Mouse (Mus musculus) heart, adult 2 months (tissue): ENCODE data around the gene Sympk. TPM values are rescaled to one million over a fixed set of nuclear protein-coding genes. Genes with fewer than 3 reads are reported as not detected.

Experiments used
- DNase-seq, 2 experiments: peaks; one replicate each; pipeline ENCODE4 v3.0.0; 2021
- H3K27ac ChIP-seq: fragments of 200-600 bp; 2 replicates; pipeline ENCODE4 v1.8.1; 2022
- H3K27me3 ChIP-seq: fragments of 200-500 bp; 2 replicates; pipeline ENCODE4 v1.6.1; 2012; ENCODE audit warnings: mild to moderate bottlenecking, low read length, inconsistent platforms, mixed read lengths; ENCODE audit not compliant: control insufficient read depth, insufficient read depth
- H3K36me3 ChIP-seq: fragments of 200-500 bp; 2 replicates; pipeline ENCODE4 v1.6.1; 2012; ENCODE audit warnings: low read length, inconsistent platforms; ENCODE audit not compliant: control insufficient read depth, insufficient read depth
- H3K4me1 ChIP-seq: fragments of 200-500 bp; 2 replicates; pipeline ENCODE4 v1.6.1; 2011; ENCODE audit warnings: low read length; ENCODE audit not compliant: control insufficient read depth, insufficient read depth
- H3K4me3 ChIP-seq: fragments of 200-600 bp; 2 replicates; pipeline ENCODE4 v1.8.1; 2022
- H3K79me2 ChIP-seq: fragments of 200-500 bp; replicated peaks from 2 replicates; pipeline ENCODE4 v1.6.1; 2012; ENCODE audit warnings: mild to moderate bottlenecking, inconsistent platforms, low read length, moderate library complexity, mixed read lengths; ENCODE audit not compliant: control insufficient read depth, insufficient read depth
- H3K9ac ChIP-seq: fragments of 200-500 bp; 2 replicates; pipeline ENCODE4 v1.6.1; 2012; ENCODE audit warnings: low read depth, mild to moderate bottlenecking, control low read depth, inconsistent platforms, low read length, mixed read lengths
- CTCF ChIP-seq: fragments of 200-600 bp; IDR thresholded peaks from 2 replicates; pipeline ENCODE4 v1.8.1; 2022; ENCODE audit warnings: antibody characterized with exemption, mild to moderate bottlenecking, moderate library complexity
- EP300 ChIP-seq: fragments of 200-500 bp; IDR thresholded peaks from 2 replicates; pipeline ENCODE4 v1.6.1; 2011; ENCODE audit warnings: low read depth, low read length, control low read depth; ENCODE audit not compliant: insufficient read depth
- POLR2A ChIP-seq: fragments of 200-500 bp; IDR thresholded peaks from 2 replicates; pipeline ENCODE4 v1.6.1; 2011; ENCODE audit warnings: mild to moderate bottlenecking, low read depth, low read length, control low read depth; ENCODE audit not compliant: insufficient read depth
- WGBS: fragments of 180-500 bp; shearing (Covaris S2); methylation state at CpG from one replicate; pipeline ENCODE4 v1.1.7; 2018; 5-methylcytosine and 5-hydroxymethylcytosine counted together
- intact Hi-C: fragments of 180-260 bp; cut with DNase I; formaldehyde crosslinking; loops from one replicate; pipeline ENCODE4 v1.15.1; 2025
- polyA plus RNA-seq: library from polyadenylated mRNA; depleted of rRNA; stranded (reverse); fragments of >200 nt; gene quantifications from 2 replicates; pipeline ENCODE4 v1.2.3, GENCODE M21; 2012
- total RNA-seq, 2 experiments: library from RNA; stranded (reverse); gene quantifications; 2 replicates each; pipeline ENCODE4 v1.2.3; 2021

Sympk gene
- total and polyA plus RNA-seq, 3 experiments = 61.3 to 99.4 (median 93.2) TPM

GRCm38 (mm10) chr7:19029084-19029653 lies 5.0 kb downstream of the Sympk start:
- H3K36me3 ChIP-seq = no peaks in the 10 kb centered on the region
- 69% methylated on average over 6 of the region's 6 CpGs for WGBS
- H3K9ac ChIP-seq = no peak overlapping the region
- TF ChIP-seq CTCF = peak; percentile 82
- 0 out of 2 replicates have a peak, but pooled peaks have one; percentile 20 for TF ChIP-seq EP300
- TF ChIP-seq POLR2A = no peak
- H3K4me3 ChIP-seq = no peak overlapping the region
- H3K27ac ChIP-seq = no peak overlapping the region
- intact Hi-C loops = no loop called here
- peaks cover 3% of the 10 kb centered on the region for H3K79me2 ChIP-seq
- no peaks in the 10 kb centered on the region for H3K27me3 ChIP-seq
- peak; percentile 40 to 69 for DNase-seq
- peaks cover 2% of the 10 kb centered on the region; the same call in 1 of the 2 replicates for H3K4me1 ChIP-seq

DNA sequence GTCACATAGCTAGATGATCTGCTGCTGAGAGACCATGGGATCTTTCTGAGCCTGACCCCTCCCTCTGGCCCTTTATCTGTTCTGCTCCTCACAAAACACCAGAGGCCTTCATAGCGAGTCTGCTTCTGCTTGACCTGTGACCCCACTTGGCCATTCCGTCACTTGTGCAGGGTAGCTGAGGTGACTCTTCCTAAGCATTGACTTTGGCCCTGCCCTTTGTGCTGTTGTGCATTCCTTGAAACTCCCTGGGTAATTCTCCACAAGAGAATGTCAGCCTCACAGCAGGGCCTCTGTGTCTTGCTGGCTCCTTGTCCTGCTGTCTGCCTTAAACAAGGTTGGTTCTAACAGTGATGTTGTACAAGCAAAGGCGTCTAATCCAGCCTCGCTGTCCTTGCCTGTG lies 7.5 kb downstream of the Sympk start:
- no peak for DNase-seq
- H3K4me1 ChIP-seq = no peaks in the 10 kb centered on the region
- TF ChIP-seq POLR2A (no peak), EP300 (0 out of 2 replicates have a peak, but pooled peaks have one; percentile 18), CTCF (no peak)
- no peaks in the 10 kb centered on the region for H3K27me3 ChIP-seq
- intact Hi-C loops = no loop called here
- H3K4me3 ChIP-seq = no peak overlapping the region
- H3K9ac ChIP-seq = no peak overlapping the region
- H3K36me3 ChIP-seq = no peaks in the 10 kb centered on the region
- WGBS = 72% methylated on average over 4 of the region's 4 CpGs
- no peaks in the 10 kb centered on the region; the same call in 1 of the 2 replicates for H3K79me2 ChIP-seq
- H3K27ac ChIP-seq = no peak overlapping the region

GRCm38 (mm10) chr7:19044616-19045015 lies 20.4 kb downstream of the Sympk start:
- no peak for DNase-seq

DNA sequence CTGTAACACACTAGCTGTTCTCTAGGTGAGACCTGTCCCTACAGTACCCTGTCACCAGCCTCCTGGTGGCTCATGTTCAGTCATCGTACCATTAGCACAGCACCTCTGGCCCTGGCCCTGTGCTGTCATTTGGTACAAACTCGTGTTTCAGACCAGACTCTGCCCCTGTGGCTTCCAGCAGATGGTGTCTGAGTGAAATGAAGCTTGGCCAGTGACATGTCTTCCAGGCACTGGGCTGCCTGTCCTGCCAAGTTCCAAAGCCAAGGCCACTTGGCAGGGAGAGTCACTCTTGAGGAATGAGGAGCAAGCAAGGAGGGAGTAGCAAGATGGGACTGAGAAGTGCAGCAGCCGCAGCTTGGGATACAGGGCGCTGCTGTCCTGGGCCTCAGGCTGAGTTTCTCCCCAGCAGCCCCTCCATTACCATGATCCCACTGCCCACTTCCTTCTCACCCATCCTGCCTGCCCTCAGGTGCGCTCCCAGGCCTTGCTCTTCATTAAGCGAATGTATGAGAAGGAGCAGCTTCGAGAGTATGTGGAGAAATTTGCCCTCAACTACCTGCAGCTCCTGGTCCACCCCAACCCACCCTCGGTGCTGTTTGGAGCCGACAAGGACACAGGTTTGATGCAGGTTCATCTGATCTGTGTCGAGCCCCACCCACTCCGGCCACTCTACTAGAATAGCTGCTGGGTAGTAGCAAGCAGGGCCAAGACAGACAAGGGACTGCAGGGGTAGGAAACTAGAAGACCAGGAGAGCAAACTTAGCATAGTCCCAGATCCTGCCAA lies 22.3 kb downstream of the Sympk start:
- intact Hi-C loops = no loop called here
- Histone ChIP-seq H3K36me3 (no peaks in the 10 kb centered on the region), H3K9ac (no peak overlapping the region), H3K79me2 (no peaks in the 10 kb centered on the region), H3K4me1 (no peaks in the 10 kb centered on the region), H3K27me3 (no peaks in the 10 kb centered on the region), H3K4me3 (no peak overlapping the region), H3K27ac (no peak overlapping the region)
- 85% methylated on average over 11 of the region's 11 CpGs for WGBS
- TF ChIP-seq EP300 (no peak), CTCF (no peak), POLR2A (no peak)
- peak in 1 of 2 experiments; percentile 34 for DNase-seq

More at GRCm38 (mm10) chr7:19044616-19045015, 20.4 kb downstream of the Sympk start:
- TF ChIP-seq EP300 (no peak), CTCF (no peak), POLR2A (no peak)
- H3K4me3 ChIP-seq = no peak overlapping the region
- no peaks in the 10 kb centered on the region for H3K4me1 ChIP-seq
- no peaks in the 10 kb centered on the region for H3K79me2 ChIP-seq
- H3K27me3 ChIP-seq = no peaks in the 10 kb centered on the region
- no peak overlapping the region for H3K27ac ChIP-seq
- WGBS = 98% methylated on average over 6 of the region's 6 CpGs
- H3K9ac ChIP-seq = no peak overlapping the region
- no peaks in the 10 kb centered on the region for H3K36me3 ChIP-seq
- intact Hi-C loops = no loop called here

- no peaks in the 10 kb centered on the region for H3K79me2 ChIP-seq
- no peak for DNase-seq
- no peaks in the 10 kb centered on the region for H3K27me3 ChIP-seq
- TF ChIP-seq CTCF (no peak), EP300 (no peak), POLR2A (no peak)
- H3K4me1 ChIP-seq = no peaks in the 10 kb centered on the region
- no peaks in the 10 kb centered on the region for H3K36me3 ChIP-seq
- 84% methylated on average over 14 of the region's 14 CpGs for WGBS
- intact Hi-C loops = no loop called here
- H3K4me3 ChIP-seq = no peak overlapping the region
- no peak overlapping the region for H3K9ac ChIP-seq
- H3K27ac ChIP-seq = no peak overlapping the region
These were observed 23.9 kb downstream of the Sympk start for GRCm38 (mm10) chr7:19048006-19048527.

GRCm38 (mm10) chr7:19049252-19049651 lies 25.1 kb downstream of the Sympk start:
- intact Hi-C loops = no loop called here
- TF ChIP-seq CTCF (no peak), EP300 (no peak), POLR2A (no peak)
- 89% methylated on average over 5 of the region's 5 CpGs for WGBS

More at GRCm38 (mm10) chr7:19049252-19049651, 25.1 kb downstream of the Sympk start:
- Histone ChIP-seq H3K36me3 (no peaks in the 10 kb centered on the region), H3K9ac (no peak overlapping the region), H3K27me3 (no peaks in the 10 kb centered on the region), H3K27ac (no peak overlapping the region), H3K4me3 (no peak overlapping the region), H3K4me1 (no peaks in the 10 kb centered on the region), H3K79me2 (no peaks in the 10 kb centered on the region)
- DNase-seq = no peak
